Mouse (Mus musculus): ENCODE results near the gene Armc3. TPM values are rescaled to one million over a fixed set of nuclear protein-coding genes. Genes with fewer than 3 reads are reported as not detected.
A peak's percentile ranks its signal among the peaks of the same experiment; 100 is the strongest.

The Armc3 gene
- polyA plus RNA-seq (2016; fragmentation: Nextera tagmentation; extraction: Ambion mirVana): 0.08 and 0.10 TPM in 2 replicates

DNA sequence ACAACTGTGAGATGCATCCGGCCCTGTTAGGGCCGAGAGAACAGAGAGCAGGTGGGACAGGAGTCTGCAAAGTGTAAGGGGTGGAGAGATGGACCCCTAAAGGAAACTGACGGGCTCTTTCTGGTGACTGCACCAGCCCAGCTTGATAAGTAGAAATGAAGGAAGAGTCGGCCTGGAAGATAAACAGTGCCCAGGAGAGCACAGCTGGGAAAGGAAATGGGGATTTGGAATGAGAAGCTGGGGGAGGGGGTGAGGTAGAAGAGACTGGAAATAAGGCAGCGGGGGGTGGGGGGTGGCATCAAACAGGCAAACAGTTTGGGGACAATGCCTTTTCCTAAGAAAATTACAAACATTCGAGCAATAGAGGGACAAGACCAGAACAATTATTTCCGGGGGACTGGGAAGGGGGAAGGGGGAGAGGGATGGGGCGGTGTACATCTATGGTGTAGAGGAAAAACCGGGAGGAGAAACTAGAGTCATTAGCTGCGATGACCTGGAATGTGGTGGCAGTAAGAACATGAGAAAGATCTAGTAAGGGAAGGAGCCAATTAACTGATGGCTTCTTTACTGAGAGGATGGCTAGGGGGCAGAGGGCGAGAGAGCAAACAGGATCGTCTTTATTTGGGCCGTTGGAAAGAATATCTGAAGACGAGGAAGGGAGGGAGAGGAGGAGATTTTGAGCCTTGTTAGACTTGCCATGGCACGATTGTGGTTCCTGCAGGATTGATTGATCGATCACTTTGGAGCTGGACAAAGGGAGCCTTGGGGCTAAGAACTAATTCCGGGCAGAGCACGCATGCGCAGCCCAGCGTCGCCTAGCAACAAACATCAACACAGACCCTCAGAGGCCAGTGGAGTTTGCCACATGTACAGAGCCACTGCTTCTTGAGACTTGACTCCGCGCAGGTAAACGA is at the start of gene Armc3:
TSS of gene Armc3 (plus strand) at position 851 of the 914 bp plus-strand sequence.
- Histone ChIP-seq H3K9me3 (replicated peaks) (no peaks in the 10 kb centered on the region), H3K4me1 (peaks cover 11% of the 10 kb centered on the region), H3K36me3 (no peaks in the 10 kb centered on the region), H3K27me3 (ENCODE audit: low read depth, poor library complexity, severe bottlenecking) (no peaks in the 10 kb centered on the region), H3K27ac (peak within 1 kb of the TSS; percentile 87), H3K4me3 (peak within 1 kb of the TSS; percentile 58)
- 23% methylated on average over 24 of the region's 24 CpGs for WGBS
- peak; percentile 91 for DNase-seq (ENCODE audit: low spot score)

DNA sequence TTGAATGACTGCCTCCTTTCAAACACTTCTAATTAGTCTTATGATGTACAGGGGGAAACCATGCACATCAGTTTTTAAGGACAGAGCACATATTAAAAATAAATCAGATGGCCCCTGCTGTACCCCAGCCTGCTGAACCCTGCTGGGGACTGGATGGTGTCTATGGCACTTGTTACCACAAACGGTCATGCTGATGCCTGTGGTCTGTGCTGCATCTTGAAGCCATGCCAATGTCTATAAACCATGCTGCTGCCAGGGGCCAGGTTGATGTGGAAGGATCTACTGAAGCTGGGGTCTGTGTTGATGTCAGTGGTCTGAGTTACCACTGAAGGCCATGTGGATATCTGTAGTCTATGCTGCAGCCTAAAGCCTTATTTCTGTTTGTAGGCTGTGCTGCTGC is 46.4 kb upstream of the Armc3 start:
- DNase-seq (ENCODE audit: low spot score): no peak
- Histone ChIP-seq H3K27me3 (ENCODE audit: low read depth, poor library complexity, severe bottlenecking) (0 out of 2 replicates have a peak, but pooled peaks cover 12% of the 10 kb centered on the region), H3K36me3 (no peaks in the 10 kb centered on the region), H3K4me1 (no peaks in the 10 kb centered on the region), H3K4me3 (no peak overlapping the region), H3K9me3 (replicated peaks) (no peaks in the 10 kb centered on the region), H3K27ac (no peak overlapping the region)
- 78% methylated on average over 1 of the region's 1 CpGs for WGBS

DNA sequence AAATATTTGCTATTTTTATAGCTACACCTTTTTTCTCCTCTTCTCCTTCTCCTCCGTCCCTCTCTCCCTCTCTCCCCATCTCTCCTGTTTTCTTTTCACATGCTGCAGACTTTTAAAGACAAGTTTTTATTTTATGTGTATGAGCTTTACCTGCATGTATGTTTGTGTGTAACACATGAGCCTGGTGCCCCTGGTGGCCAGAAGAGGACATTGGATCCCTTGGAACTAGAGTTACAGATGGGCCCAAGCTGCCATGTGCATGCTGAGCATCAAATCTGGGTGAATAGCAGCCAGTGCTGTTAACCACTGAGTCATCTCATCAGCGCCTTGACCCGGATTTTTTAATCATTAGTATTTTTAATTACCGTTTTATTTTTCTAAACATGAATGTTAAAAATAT is 42.9 kb upstream of the Armc3 start:
- Histone ChIP-seq H3K4me1 (peaks cover 2% of the 10 kb centered on the region; the same call in 1 of the 2 replicates), H3K27me3 (ENCODE audit: low read depth, poor library complexity, severe bottlenecking) (0 out of 2 replicates have a peak, but pooled peaks cover 6% of the 10 kb centered on the region), H3K36me3 (no peaks in the 10 kb centered on the region), H3K27ac (no peak overlapping the region), H3K9me3 (replicated peaks) (no peaks in the 10 kb centered on the region), H3K4me3 (no peak overlapping the region)
- WGBS: 73% methylated on average over 4 of the region's 4 CpGs
- DNase-seq (ENCODE audit: low spot score): no peak

DNA sequence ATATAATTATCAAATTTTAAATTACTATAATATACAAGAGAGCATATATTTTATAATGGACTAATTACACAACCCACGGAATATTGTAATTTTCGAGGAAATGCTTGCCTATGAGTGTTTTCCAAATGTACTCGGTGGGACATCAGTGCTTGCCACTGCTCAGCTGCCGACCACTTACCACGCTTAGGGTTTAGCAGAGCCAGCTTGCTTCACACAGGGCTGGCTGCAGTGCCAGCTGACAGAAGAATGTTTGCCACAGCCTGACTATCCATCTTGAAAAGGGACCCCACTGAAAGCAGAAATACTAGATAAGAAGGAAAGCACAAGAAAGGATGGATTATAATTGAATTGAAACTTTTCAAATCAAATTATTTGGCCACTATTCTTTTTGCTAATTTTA is 39.6 kb upstream of the Armc3 start:
- Histone ChIP-seq H3K9me3 (replicated peaks) (no peaks in the 10 kb centered on the region), H3K4me3 (no peak overlapping the region), H3K27me3 (ENCODE audit: low read depth, poor library complexity, severe bottlenecking) (no peaks in the 10 kb centered on the region), H3K36me3 (no peaks in the 10 kb centered on the region), H3K27ac (no peak overlapping the region), H3K4me1 (peaks cover 2% of the 10 kb centered on the region; the same call in 1 of the 2 replicates)
- 86% methylated on average over 5 of the region's 5 CpGs for WGBS
- DNase-seq (ENCODE audit: low spot score): no peak

DNA sequence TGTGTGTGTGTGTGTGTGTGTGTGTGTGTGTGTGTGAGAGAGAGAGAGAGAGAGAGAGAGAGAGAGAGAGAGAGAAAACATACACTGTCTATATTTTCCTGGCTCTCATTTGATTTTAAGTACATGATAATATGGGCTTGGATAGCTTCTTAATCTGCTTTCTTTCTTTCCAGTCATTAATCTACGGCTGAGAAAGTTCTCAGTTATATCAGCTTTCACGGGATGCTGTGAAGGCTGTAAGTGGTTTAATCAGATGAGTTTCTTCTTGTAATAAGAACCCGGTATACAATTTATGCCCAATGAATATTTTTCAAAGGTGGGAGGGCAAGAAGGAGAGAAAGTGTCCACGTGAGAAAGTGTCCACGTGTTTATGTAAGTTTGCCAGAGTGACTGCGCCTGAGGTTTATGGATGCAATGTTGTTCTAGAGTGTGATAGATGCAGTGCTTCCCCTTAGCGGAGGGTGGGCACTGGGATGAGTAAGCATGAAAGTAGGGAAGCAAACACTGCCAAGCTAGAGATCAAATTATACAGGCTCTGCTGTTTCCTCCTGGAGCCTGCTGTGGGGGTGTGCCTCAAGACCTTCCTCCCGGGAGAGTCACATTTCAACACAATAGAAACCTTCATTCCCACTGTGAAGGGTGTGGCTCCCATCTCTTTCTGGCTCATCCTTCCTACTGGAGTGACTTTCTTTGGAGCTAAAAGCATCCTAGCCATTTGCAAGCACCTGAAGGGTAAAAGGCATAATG is 38.6 kb upstream of the Armc3 start:
- Histone ChIP-seq H3K4me1 (peaks cover 2% of the 10 kb centered on the region; the same call in 1 of the 2 replicates), H3K4me3 (no peak overlapping the region), H3K36me3 (no peaks in the 10 kb centered on the region), H3K9me3 (replicated peaks) (no peaks in the 10 kb centered on the region), H3K27me3 (ENCODE audit: low read depth, poor library complexity, severe bottlenecking) (no peaks in the 10 kb centered on the region), H3K27ac (no peak overlapping the region)
- no peak for DNase-seq (ENCODE audit: low spot score)
- WGBS: 26% methylated on average over 8 of the region's 8 CpGs

DNA sequence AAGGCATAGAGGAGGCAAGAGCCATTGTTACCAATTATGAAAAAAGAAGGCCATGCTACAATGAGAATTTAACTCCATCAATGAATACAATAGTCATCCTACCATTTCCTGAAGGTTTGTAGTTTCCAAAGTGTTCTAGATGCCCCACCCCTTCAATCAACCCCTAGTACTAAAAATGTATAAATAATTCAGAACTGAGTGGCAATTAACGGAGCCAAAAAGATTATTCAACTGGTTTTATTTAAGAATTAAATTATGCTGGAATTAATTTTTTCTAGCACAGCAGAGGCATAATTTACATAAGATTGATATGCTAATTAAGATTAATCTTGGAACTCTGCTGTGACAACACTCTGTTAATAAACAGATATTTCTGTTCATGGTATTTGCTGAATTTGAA is 34.9 kb upstream of the Armc3 start:
- Histone ChIP-seq H3K9me3 (replicated peaks) (no peaks in the 10 kb centered on the region), H3K4me3 (no peak overlapping the region), H3K27me3 (ENCODE audit: low read depth, poor library complexity, severe bottlenecking) (no peaks in the 10 kb centered on the region), H3K27ac (no peak overlapping the region), H3K36me3 (no peaks in the 10 kb centered on the region), H3K4me1 (peaks cover 2% of the 10 kb centered on the region; the same call in 1 of the 2 replicates)
- WGBS: 93% methylated on average over 1 of the region's 1 CpGs
- DNase-seq (ENCODE audit: low spot score): no peak

DNA sequence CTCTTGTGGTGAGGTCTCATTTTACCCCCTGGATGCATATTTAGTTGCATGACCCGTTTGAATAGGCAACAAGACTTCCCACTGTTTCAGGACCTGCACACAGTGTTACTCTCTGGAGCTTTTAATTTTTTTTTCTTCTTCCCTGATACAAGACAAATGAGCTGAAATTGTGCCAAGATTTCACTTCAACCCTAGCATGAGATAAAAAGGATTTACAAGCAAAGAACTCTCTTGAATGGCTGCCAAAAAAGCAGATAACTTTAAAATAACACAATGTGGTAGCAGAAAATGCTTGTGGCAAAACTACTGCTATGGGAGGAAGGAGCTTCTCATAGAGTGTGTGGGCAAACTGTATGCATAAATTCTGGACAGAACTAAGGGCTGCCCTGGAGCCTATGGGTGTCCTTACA is 22.3 kb upstream of the Armc3 start:
- H3K9me3 ChIP-seq (replicated peaks): no peaks in the 10 kb centered on the region
- no peak overlapping the region for H3K4me3 ChIP-seq
- no peaks in the 10 kb centered on the region for H3K4me1 ChIP-seq
- no peaks in the 10 kb centered on the region for H3K36me3 ChIP-seq
- no peak overlapping the region for H3K27ac ChIP-seq
- no peak for DNase-seq (ENCODE audit: low spot score)
- 70% methylated on average over 1 of the region's 1 CpGs for WGBS
- no peaks in the 10 kb centered on the region for H3K27me3 ChIP-seq (ENCODE audit: low read depth, poor library complexity, severe bottlenecking)

DNA sequence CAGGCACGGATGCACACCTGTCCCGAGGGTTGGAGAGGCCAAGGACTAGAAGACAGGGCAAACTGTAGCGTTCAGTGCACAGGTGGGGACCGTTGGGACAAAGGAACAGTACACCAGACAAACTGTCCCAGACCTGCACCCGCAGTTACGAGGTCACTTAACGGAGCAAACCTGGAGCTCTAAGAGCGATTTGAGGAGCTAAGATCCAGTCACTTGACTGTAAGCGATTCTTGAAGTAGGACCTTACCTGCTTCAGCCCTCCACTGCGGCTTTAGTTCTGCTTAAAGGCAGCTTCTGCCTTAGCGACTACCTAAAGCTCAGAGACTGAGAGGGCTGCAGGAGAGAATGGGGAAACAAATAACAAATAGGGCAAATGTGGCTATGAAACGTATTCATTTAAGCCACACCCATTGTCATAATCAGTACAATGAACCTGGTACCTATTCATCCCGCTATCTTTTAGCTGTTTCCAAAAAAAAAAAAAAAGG is 308 bp downstream of the Armc3 start:
- H3K4me1 ChIP-seq: peaks cover 11% of the 10 kb centered on the region
- H3K4me3 ChIP-seq: peak overlapping the region; percentile 58
- no peaks in the 10 kb centered on the region for H3K36me3 ChIP-seq
- DNase-seq (ENCODE audit: low spot score): no peak
- 34% methylated on average over 13 of the region's 13 CpGs for WGBS
- H3K27me3 ChIP-seq (ENCODE audit: low read depth, poor library complexity, severe bottlenecking): no peaks in the 10 kb centered on the region
- peak overlapping the region; percentile 87 for H3K27ac ChIP-seq
- no peaks in the 10 kb centered on the region for H3K9me3 ChIP-seq (replicated peaks)

DNA sequence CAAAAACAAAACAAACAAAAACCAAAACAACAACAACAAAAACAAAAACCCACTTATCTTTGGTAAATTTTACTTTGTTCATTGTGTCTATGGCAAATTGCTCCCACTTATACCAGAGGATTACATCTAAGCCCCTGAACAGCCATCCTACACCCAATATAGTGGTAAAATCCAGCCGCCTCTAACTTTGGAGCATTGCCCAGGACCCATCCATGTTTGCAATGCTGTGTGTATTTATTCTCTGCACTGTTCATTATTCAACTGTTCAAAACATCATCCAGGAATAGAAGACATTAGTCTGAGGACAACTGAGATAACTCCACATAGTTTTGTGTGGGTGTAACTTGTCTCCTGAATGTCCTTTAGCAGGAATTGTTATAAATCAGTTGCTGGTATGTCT is 1.0 kb downstream of the Armc3 start:
- DNase-seq (ENCODE audit: low spot score): no peak
- no peaks in the 10 kb centered on the region for H3K36me3 ChIP-seq
- no peak overlapping the region for H3K27ac ChIP-seq
- 84% methylated on average over 1 of the region's 1 CpGs for WGBS
- no peaks in the 10 kb centered on the region for H3K27me3 ChIP-seq (ENCODE audit: low read depth, poor library complexity, severe bottlenecking)
- H3K4me1 ChIP-seq: peaks cover 11% of the 10 kb centered on the region
- H3K9me3 ChIP-seq (replicated peaks): no peaks in the 10 kb centered on the region
- H3K4me3 ChIP-seq: no peak overlapping the region

DNA sequence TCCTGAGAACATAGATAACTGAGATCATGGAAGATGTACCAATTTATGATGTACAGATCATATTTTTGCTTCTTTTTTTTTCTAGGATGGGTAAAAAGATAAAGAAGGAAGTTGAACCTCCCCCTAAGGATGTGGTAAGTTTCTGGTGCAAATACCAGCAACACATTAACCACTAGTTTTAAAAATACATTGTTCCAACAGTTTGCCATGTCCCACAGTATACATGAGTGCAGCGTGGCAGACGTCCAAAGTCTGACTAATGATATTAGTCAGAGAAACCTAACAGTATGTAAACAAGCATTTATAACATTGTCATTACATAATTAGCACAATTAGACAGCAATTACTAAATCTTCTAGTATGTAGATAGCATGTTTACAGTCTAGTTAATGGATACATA is 2.6 kb downstream of the Armc3 start:
- Histone ChIP-seq H3K4me3 (no peak overlapping the region), H3K36me3 (no peaks in the 10 kb centered on the region), H3K4me1 (peaks cover 11% of the 10 kb centered on the region), H3K9me3 (replicated peaks) (no peaks in the 10 kb centered on the region), H3K27ac (no peak overlapping the region), H3K27me3 (ENCODE audit: low read depth, poor library complexity, severe bottlenecking) (no peaks in the 10 kb centered on the region)
- DNase-seq (ENCODE audit: low spot score): no peak
- WGBS: 81% methylated on average over 2 of the region's 2 CpGs

DNA sequence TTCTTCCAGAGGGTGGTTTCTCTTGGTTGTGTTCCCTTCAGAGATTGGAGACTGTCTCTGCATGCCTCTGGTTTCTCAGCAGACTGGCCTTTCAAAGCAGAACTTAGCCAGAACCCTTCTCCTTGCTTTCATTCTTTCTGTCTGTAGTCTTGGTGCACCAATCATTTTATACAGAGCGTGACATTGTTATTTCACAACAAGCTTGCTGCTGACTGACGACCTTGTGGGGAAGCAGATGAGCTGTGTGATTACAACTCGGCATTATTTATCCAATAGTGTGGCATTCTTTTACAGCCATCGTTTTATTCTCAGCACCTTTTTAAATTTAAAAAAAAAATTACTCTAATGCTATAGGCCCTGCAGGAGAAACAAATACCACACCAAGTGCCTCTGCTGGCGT is 35.2 kb downstream of the Armc3 start:
- Histone ChIP-seq H3K4me3 (no peak overlapping the region), H3K27me3 (ENCODE audit: low read depth, poor library complexity, severe bottlenecking) (no peaks in the 10 kb centered on the region), H3K9me3 (replicated peaks) (no peaks in the 10 kb centered on the region), H3K27ac (no peak overlapping the region), H3K36me3 (no peaks in the 10 kb centered on the region), H3K4me1 (no peaks in the 10 kb centered on the region)
- WGBS: 88% methylated on average over 5 of the region's 5 CpGs
- DNase-seq (ENCODE audit: low spot score): no peak

DNA sequence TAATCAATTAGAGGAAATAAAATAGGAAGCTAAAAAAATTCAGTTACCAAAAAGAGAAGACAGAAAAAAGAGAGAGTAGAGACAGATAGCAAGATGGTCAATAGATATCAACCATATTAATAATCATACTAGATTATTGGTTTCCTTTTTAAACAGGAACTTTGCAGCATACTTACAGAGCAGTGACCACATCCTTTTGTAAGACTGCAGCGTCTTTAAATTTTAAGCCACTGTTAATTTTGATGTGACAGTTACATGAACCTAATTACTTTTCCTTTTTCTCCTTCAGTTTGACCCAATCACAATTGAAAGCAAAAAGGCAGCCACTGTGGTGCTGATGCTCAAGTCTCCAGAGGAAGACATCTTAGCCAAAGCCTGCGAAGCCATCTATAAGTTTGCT is 36.1 kb downstream of the Armc3 start:
- Histone ChIP-seq H3K9me3 (replicated peaks) (no peaks in the 10 kb centered on the region), H3K27ac (no peak overlapping the region), H3K36me3 (no peaks in the 10 kb centered on the region), H3K4me1 (no peaks in the 10 kb centered on the region), H3K27me3 (ENCODE audit: low read depth, poor library complexity, severe bottlenecking) (no peaks in the 10 kb centered on the region), H3K4me3 (no peak overlapping the region)
- DNase-seq (ENCODE audit: low spot score): no peak
- WGBS: 92% methylated on average over 2 of the region's 2 CpGs

DNA sequence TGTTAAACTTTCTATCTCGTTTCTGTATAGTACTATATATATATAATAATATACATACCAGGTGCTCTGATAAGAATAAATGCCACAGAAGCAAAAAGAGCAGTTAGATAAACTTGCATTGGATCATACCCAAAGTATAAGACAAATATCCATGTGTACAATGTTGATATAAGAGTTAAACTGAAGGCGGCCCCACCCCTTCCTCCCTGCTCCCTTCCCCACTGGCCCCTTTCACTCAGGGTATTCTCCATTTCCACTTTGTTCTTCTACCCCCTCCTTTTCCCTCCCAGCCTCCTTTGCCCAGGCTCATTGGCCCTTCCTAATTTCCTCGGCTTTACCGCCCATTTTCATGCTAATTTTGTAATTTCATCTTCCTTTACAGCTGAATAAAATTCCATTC is 36.5 kb downstream of the Armc3 start:
- DNase-seq (ENCODE audit: low spot score): no peak
- 84% methylated on average over 4 of the region's 4 CpGs for WGBS
- no peaks in the 10 kb centered on the region for H3K27me3 ChIP-seq (ENCODE audit: low read depth, poor library complexity, severe bottlenecking)
- H3K4me3 ChIP-seq: no peak overlapping the region
- H3K9me3 ChIP-seq (replicated peaks): no peaks in the 10 kb centered on the region
- no peak overlapping the region for H3K27ac ChIP-seq
- no peaks in the 10 kb centered on the region for H3K4me1 ChIP-seq
- H3K36me3 ChIP-seq: no peaks in the 10 kb centered on the region

Measured in limb, embryonic 10.5 days (tissue).